Mouse (Mus musculus) midbrain, embryonic 12.5 days (tissue): ENCODE measurements at regions not wholly inside any gene's neighbourhood (a gene's known extent, or its start where the extent isn't known, plus 50 kb on each side); places are given as distances from the start of the nearest gene placed in this dataset.
A peak's percentile ranks its signal among the peaks of the same experiment; 100 is the strongest.

Source experiments
- ATAC-seq: fragments of 200-750 bp; cut with Nextera tagmentation; 2 replicates; pipeline ENCODE4 v1.8.0; 2017; ENCODE audit warnings: low read depth, moderate TSS enrichment, moderate library complexity; ENCODE audit not compliant: low FRiP score
- H3K27ac ChIP-seq: fragments of 300-500 bp; sonication (generic); replicated peaks from 2 replicates; pipeline ENCODE4 v1.5.1; 2016; ENCODE audit warnings: mild to moderate bottlenecking
- H3K27me3 ChIP-seq: fragments of 300-500 bp; sonication (generic); 2 replicates; pipeline ENCODE4 v1.6.1; 2016; ENCODE audit warnings: mild to moderate bottlenecking
- H3K36me3 ChIP-seq: fragments of 300-500 bp; sonication (generic); 2 replicates; pipeline ENCODE4 v1.6.1; 2016
- H3K4me1 ChIP-seq: fragments of 300-500 bp; sonication (generic); 2 replicates; pipeline ENCODE4 v1.6.1; 2016
- H3K4me2 ChIP-seq: fragments of 300-500 bp; sonication (generic); replicated peaks from 2 replicates; pipeline ENCODE4 v1.6.1; 2016; ENCODE audit warnings: mild to moderate bottlenecking, moderate library complexity
- H3K4me3 ChIP-seq: fragments of 300-500 bp; sonication (generic); 2 replicates; pipeline ENCODE4 v1.5.1; 2016; ENCODE audit warnings: mild to moderate bottlenecking
- H3K9ac ChIP-seq: fragments of 300-500 bp; sonication (generic); replicated peaks from 2 replicates; pipeline ENCODE4 v1.6.1; 2016; ENCODE audit warnings: mild to moderate bottlenecking, moderate library complexity
- H3K9me3 ChIP-seq: fragments of 300-500 bp; sonication (generic); 2 replicates; pipeline ENCODE4 v1.6.1; 2016; ENCODE audit warnings: mild to moderate bottlenecking
- WGBS: fragments of 180-500 bp; shearing (Covaris S2); methylation state at CpG from one replicate; pipeline ENCODE4 v1.1.7; 2016; 5-methylcytosine and 5-hydroxymethylcytosine counted together

GRCm38 (mm10) chr6:127241693-127242425 lies 89.9 kb upstream of the Ccnd2 start:
- no peak for ATAC-seq
- H3K9me3 ChIP-seq, result no peaks in the 10 kb centered on the region
- WGBS, result 68% methylated on average over 14 of the region's 14 CpGs
- H3K36me3 ChIP-seq, result no peaks in the 10 kb centered on the region
- no peak overlapping the region for H3K4me3 ChIP-seq
- no peaks in the 10 kb centered on the region for H3K27me3 ChIP-seq
- no peaks in the 10 kb centered on the region for H3K4me1 ChIP-seq
- no peak overlapping the region for H3K4me2 ChIP-seq
- no peak overlapping the region for H3K9ac ChIP-seq
- H3K27ac ChIP-seq, result no peak overlapping the region

- Histone ChIP-seq H3K4me3 (no peak overlapping the region), H3K9me3 (no peaks in the 10 kb centered on the region), H3K4me2 (no peak overlapping the region), H3K36me3 (no peaks in the 10 kb centered on the region), H3K27me3 (no peaks in the 10 kb centered on the region), H3K27ac (no peak overlapping the region), H3K9ac (no peak overlapping the region), H3K4me1 (no peaks in the 10 kb centered on the region)
- no peak for ATAC-seq
- WGBS, result 72% methylated on average over 2 of the region's 2 CpGs
These were observed 91.0 kb upstream of the Ccnd2 start for GRCm38 (mm10) chr6:127243032-127243431.

DNA sequence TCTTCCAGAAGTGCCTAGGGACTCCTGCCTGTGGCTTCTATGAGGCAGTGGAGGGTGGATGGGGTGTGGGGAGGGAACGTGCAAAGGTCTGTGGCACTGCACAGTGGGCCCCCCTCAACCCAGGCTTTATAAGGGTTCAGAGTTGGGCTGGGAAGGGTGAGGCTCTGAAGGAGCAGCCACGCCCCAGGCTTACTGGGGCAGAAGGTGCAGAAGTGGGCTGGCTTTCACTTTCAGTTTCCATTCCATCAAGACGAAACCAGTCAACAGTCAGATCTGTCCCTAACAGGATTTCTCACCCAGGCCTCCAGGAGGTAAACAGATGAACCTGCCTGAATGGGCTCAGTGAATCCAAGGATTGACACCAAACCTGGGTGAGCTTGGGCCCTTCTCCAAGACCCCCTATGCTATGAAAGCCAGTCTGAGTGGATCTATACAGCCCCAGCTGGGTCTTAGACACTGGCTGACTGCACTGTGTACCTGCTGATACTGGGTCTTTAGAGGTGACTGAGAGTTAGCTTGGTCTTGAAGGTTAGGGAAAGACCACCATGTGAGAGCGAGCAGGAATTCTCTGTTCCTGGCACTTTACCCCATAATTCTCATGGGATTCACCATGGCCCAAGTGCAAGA lies 93.9 kb upstream of the Ccnd2 start:
- peaks cover 9% of the 10 kb centered on the region; the same call in 1 of the 2 replicates for H3K27me3 ChIP-seq
- no peak overlapping the region for H3K4me2 ChIP-seq
- H3K9me3 ChIP-seq, result no peaks in the 10 kb centered on the region
- peaks cover 12% of the 10 kb centered on the region for H3K4me1 ChIP-seq
- H3K4me3 ChIP-seq, result no peak overlapping the region
- ATAC-seq, result no peak
- WGBS, result 90% methylated on average over 4 of the region's 4 CpGs
- H3K9ac ChIP-seq, result no peak overlapping the region
- H3K36me3 ChIP-seq, result no peaks in the 10 kb centered on the region
- H3K27ac ChIP-seq, result no peak overlapping the region

DNA sequence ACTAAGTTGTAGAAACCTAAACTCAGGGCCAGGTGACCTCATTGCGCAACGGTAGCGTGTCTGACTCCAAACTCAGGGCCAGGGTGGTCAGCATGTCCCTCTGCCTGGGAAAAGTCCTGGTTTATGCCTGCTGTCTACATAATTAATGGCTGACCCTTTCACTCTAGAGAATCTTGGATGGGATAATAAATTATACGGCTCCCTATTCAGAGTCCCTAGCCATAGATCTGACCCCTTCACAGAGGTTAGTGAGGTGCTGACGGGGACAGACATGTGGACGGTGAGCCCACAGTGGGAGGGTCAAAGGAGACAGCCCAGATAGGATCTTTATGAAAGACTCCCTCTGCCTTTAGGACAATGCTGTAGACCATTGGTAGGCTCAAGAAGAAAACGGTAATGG lies 94.7 kb upstream of the Ccnd2 start:
- Histone ChIP-seq H3K36me3 (no peaks in the 10 kb centered on the region), H3K4me2 (no peak overlapping the region), H3K27me3 (peaks cover 14% of the 10 kb centered on the region; the same call in 1 of the 2 replicates), H3K4me1 (peaks cover 20% of the 10 kb centered on the region), H3K27ac (no peak overlapping the region), H3K9ac (no peak overlapping the region), H3K4me3 (no peak overlapping the region), H3K9me3 (no peaks in the 10 kb centered on the region)
- WGBS, result 89% methylated on average over 7 of the region's 7 CpGs
- ATAC-seq, result no peak

GRCm38 (mm10) chr6:127247343-127247742 lies 95.3 kb upstream of the Ccnd2 start:
- 16% methylated on average over 5 of the region's 5 CpGs for WGBS
- no peak overlapping the region for H3K27ac ChIP-seq
- ATAC-seq, result no peak

GRCm38 (mm10) chr6:127250181-127250873 lies 98.3 kb upstream of the Ccnd2 start:
- WGBS, result 14% methylated on average over 8 of the region's 8 CpGs
- Histone ChIP-seq H3K27me3 (peaks cover 14% of the 10 kb centered on the region; the same call in 1 of the 2 replicates), H3K4me1 (peaks cover 29% of the 10 kb centered on the region), H3K4me2 (no peak overlapping the region), H3K27ac (no peak overlapping the region), H3K9ac (no peak overlapping the region), H3K9me3 (no peaks in the 10 kb centered on the region), H3K36me3 (no peaks in the 10 kb centered on the region), H3K4me3 (no peak overlapping the region)
- ATAC-seq, result no peak

More at GRCm38 (mm10) chr6:127247343-127247742, 95.3 kb upstream of the Ccnd2 start:
- Histone ChIP-seq H3K36me3 (no peaks in the 10 kb centered on the region), H3K27me3 (peaks cover 14% of the 10 kb centered on the region; the same call in 1 of the 2 replicates), H3K4me3 (no peak overlapping the region), H3K4me2 (no peak overlapping the region), H3K9ac (no peak overlapping the region), H3K9me3 (no peaks in the 10 kb centered on the region), H3K4me1 (peaks cover 26% of the 10 kb centered on the region)

DNA sequence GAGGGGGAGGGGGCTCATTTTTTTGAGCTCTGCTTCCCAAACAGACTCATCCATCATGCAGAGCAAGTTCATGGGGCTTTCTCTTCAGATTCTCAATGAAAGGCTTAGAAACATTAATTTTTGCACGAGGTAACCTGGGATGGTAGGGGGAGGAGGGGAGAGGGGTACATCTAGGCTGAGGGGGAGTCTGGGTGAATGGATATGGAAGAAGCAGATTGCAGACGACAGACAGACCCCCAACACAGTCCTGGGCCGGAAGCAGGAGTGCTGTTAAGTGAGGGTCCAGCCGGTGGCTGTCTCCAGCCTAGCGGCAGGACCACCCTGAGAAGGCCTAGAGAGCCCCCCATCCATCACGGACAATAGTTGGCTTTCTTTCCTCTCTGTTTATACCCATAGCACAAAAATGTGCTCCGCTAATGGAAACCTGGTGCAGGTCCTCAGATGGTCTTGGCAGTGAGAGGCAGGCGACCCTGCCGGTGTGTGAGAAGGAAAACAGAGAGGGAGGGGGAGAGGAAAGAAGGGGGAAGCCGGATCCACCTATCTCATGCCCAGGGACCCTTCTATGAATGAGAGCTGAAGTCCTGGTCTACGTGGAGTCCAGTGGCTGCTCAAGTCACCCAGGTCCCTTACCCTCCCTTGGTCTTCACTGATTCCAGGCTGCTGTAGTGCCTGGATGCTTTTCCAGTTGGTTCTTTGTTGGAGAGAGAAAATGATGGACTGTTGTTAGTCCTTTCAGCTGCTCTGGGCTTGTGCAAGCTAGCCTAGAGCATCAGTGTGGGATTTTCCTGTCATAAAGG lies 99.1 kb upstream of the Ccnd2 start:
- Histone ChIP-seq H3K27me3 (peaks cover 14% of the 10 kb centered on the region; the same call in 1 of the 2 replicates), H3K4me2 (peak overlapping the region; percentile 35), H3K36me3 (no peaks in the 10 kb centered on the region), H3K9ac (no peak overlapping the region), H3K9me3 (no peaks in the 10 kb centered on the region), H3K27ac (no peak overlapping the region), H3K4me1 (peaks cover 29% of the 10 kb centered on the region), H3K4me3 (no peak overlapping the region)
- 15% methylated on average over 11 of the region's 11 CpGs for WGBS
- ATAC-seq, result no peak

DNA sequence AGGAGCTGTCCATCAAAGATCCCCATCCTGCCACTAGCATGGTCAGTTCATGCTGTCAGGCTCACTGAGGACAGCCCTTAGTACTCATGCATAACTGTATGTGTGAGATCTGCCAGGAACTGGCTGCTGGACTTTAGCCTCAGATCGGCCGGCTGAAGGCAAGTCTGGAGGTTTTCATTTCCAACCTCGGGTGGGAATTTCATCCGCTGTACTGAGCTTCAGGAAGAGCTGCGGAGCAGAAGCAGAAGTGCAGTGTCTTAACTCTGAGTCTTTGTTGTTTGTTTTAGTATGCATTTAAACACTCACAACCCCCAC lies 99.6 kb upstream of the Ccnd2 start:
- H3K4me3 ChIP-seq, result no peak overlapping the region
- no peaks in the 10 kb centered on the region for H3K9me3 ChIP-seq
- H3K9ac ChIP-seq, result no peak overlapping the region
- 2% methylated on average over 5 of the region's 5 CpGs for WGBS
- no peak for ATAC-seq
- peak overlapping the region; percentile 35 for H3K4me2 ChIP-seq
- H3K36me3 ChIP-seq, result no peaks in the 10 kb centered on the region
- H3K4me1 ChIP-seq, result peaks cover 29% of the 10 kb centered on the region
- H3K27me3 ChIP-seq, result peaks cover 14% of the 10 kb centered on the region; the same call in 1 of the 2 replicates
- no peak overlapping the region for H3K27ac ChIP-seq

- Histone ChIP-seq H3K9me3 (no peaks in the 10 kb centered on the region), H3K27ac (no peak overlapping the region), H3K36me3 (no peaks in the 10 kb centered on the region), H3K4me2 (peak overlapping the region; percentile 35), H3K9ac (no peak overlapping the region), H3K4me3 (no peak overlapping the region), H3K27me3 (peaks cover 14% of the 10 kb centered on the region; the same call in 1 of the 2 replicates), H3K4me1 (peaks cover 29% of the 10 kb centered on the region)
- peak; percentile 73 for ATAC-seq
- 2% methylated on average over 3 of the region's 3 CpGs for WGBS
These were observed 100.2 kb upstream of the Ccnd2 start for GRCm38 (mm10) chr6:127252000-127252721.

DNA sequence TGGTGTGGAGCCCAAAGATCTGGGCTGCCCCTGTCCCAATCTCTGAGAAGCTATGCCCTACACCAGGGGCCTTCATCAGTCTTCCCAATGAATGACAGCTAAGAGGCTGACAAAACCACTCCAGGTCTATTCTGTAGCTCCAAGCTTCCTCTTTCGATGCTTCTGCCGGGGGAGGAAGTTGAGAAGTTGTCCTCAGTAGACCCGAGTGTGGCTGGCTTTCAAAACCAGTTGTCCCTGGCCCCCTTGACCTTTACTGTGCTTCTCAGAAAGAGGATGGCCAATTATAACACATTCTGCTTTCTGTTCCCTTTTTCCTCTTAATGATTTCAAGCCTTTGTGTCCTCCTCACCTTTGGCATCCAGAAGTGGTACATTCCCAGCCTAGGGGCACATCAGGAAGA lies 101.9 kb upstream of the Ccnd2 start:
- peaks cover 10% of the 10 kb centered on the region; the same call in 1 of the 2 replicates for H3K27me3 ChIP-seq
- H3K4me1 ChIP-seq, result peaks cover 29% of the 10 kb centered on the region
- no peak overlapping the region for H3K4me3 ChIP-seq
- ATAC-seq, result no peak
- H3K27ac ChIP-seq, result no peak overlapping the region
- no peaks in the 10 kb centered on the region for H3K9me3 ChIP-seq
- H3K4me2 ChIP-seq, result no peak overlapping the region
- no peak overlapping the region for H3K9ac ChIP-seq
- no peaks in the 10 kb centered on the region for H3K36me3 ChIP-seq
- 91% methylated on average over 3 of the region's 3 CpGs for WGBS

- Histone ChIP-seq H3K27me3 (peaks cover 36% of the 10 kb centered on the region), H3K4me3 (no peak overlapping the region), H3K36me3 (no peaks in the 10 kb centered on the region), H3K4me1 (peaks cover 7% of the 10 kb centered on the region), H3K9me3 (no peaks in the 10 kb centered on the region), H3K27ac (no peak overlapping the region), H3K9ac (no peak overlapping the region), H3K4me2 (no peak overlapping the region)
- whole genome bisulfite sequencing, result 82% methylated on average over 5 of the region's 5 CpGs
- no peak for ATAC-seq
These were observed 112.1 kb upstream of the Ccnd2 start for GRCm38 (mm10) chr6:127263903-127264680.
